Mouse (Mus musculus) B cell, adult 2 months (primary cell): ENCODE results near the gene Prr23a1.
"Not testable (repeated sequence)": the region's sequence is repeated elsewhere in the genome, so short reads cannot be mapped to it uniquely, and the experiment has no call there.

Experiments
- DNase-seq, 2 experiments: peaks; one replicate each; pipeline ENCODE4 v3.0.0; 2022

Gene Prr23a1

GRCm38 (mm10) chr9:98842117-98842516 lies at the start of gene Prr23a1:
Gene Prr23a1, plus strand, starts transcription at chr9:98842503.
- no peak for DNase-seq

GRCm38 (mm10) chr9:98799021-98799420 lies 43.3 kb upstream of the Prr23a1 start:
- DNase-seq = no peak

GRCm38 (mm10) chr9:98803971-98804370 lies 38.3 kb upstream of the Prr23a1 start:
- DNase-seq = no peak

GRCm38 (mm10) chr9:98805511-98805910 lies 36.8 kb upstream of the Prr23a1 start:
- DNase-seq = no peak

GRCm38 (mm10) chr9:98805934-98806333 lies 36.4 kb upstream of the Prr23a1 start:
- DNase-seq = no peak

- DNase-seq = no peak
Observed at GRCm38 (mm10) chr9:98807631-98808030, 34.7 kb upstream of the Prr23a1 start.

GRCm38 (mm10) chr9:98809526-98809925 lies 32.8 kb upstream of the Prr23a1 start:
- DNase-seq = not testable (repeated sequence)

GRCm38 (mm10) chr9:98816066-98816465 lies 26.2 kb upstream of the Prr23a1 start:
- DNase-seq = no peak

GRCm38 (mm10) chr9:98817592-98817991 lies 24.7 kb upstream of the Prr23a1 start:
- no peak for DNase-seq

GRCm38 (mm10) chr9:98818971-98819370 lies 23.3 kb upstream of the Prr23a1 start:
- no peak for DNase-seq

- DNase-seq = no peak
Observed at GRCm38 (mm10) chr9:98819481-98819880, 22.8 kb upstream of the Prr23a1 start.

GRCm38 (mm10) chr9:98820461-98820860 lies 21.8 kb upstream of the Prr23a1 start:
- DNase-seq = no peak

GRCm38 (mm10) chr9:98821067-98821466 lies 21.2 kb upstream of the Prr23a1 start:
- DNase-seq = no peak

GRCm38 (mm10) chr9:98823805-98824204 lies 18.5 kb upstream of the Prr23a1 start:
- no peak for DNase-seq

- no peak for DNase-seq
Observed at GRCm38 (mm10) chr9:98829508-98829907, 12.8 kb upstream of the Prr23a1 start.

GRCm38 (mm10) chr9:98837537-98838074 lies 4.7 kb upstream of the Prr23a1 start:
- no peak for DNase-seq

GRCm38 (mm10) chr9:98856210-98856609 lies 13.9 kb downstream of the Prr23a1 start, which contains the start of gene Prr23a2:
Gene Prr23a2, plus strand, starts transcription at chr9:98856494.
- no peak for DNase-seq

- DNase-seq = no peak
Observed at GRCm38 (mm10) chr9:98863463-98863862, 21.2 kb downstream of the Prr23a1 start.

GRCm38 (mm10) chr9:98864571-98864970 lies 22.3 kb downstream of the Prr23a1 start, which contains the start of gene Prr23a3:
Gene Prr23a3, plus strand, starts transcription at chr9:98864767.
- no peak for DNase-seq
